ENCODE assay signal across 8 mouse cellular contexts in the genomic region with DNA sequence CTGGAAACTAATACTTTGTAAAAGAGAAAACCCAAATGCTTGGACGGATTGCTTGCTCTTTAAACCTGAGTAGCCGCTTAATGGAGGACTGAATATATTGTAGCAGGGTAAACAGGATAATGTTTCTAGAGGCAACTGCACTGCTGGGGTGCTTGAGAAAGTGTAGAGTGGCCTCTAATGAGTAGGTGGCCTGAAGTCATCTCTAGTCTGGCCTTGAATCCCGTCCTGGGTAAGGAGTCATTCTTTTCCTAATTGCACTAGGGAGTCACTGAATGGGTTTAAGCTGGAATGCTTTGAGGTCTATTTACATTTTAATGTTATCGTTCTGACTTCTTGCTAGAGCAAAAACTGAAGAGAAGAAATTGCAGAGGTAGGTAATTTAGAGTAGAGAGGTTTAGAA. TPM values are rescaled to one million over a fixed set of nuclear protein-coding genes. Genes with fewer than 3 reads are reported as not detected.
DNase-seq lines count a peak whose midpoint lies in the region; ATAC-seq and TF ChIP-seq lines count a peak whose summit lies in the region.

No protein-coding gene starts in this region.

- peaks cover 28% of the 10 kb centered on the region for H3K36me3 ChIP-seq in heart, embryonic 12.5 days
- peaks cover 24% of the 10 kb centered on the region for H3K36me3 ChIP-seq in E14TG2a.4 (ENCODE audit: insufficient read depth, low read length)
- peaks cover 19% of the 10 kb centered on the region for H3K36me3 ChIP-seq in forebrain, embryonic 14.5 days (ENCODE audit: control insufficient read depth, insufficient read depth, low read length)
- H3K36me3 ChIP-seq in liver, embryonic 16.5 days (ENCODE audit: control insufficient read depth, insufficient read depth): peaks cover 7% of the 10 kb centered on the region

- TF ChIP-seq CTCF in E14TG2a.4 (conservative IDR thresholded peaks at IDR 0.05; ENCODE audit: low read length): no peak

- peak overlapping the region; percentile 92 for H3K4me2 ChIP-seq in heart, embryonic 12.5 days
- peak overlapping the region; percentile 91 for H3K4me2 ChIP-seq in forebrain, embryonic 14.5 days (ENCODE audit: low read length)
- H3K4me2 ChIP-seq in liver, embryonic 16.5 days (ENCODE audit: low read depth, low read length): peak overlapping the region; percentile 74

- no peaks in the 10 kb centered on the region; the same call in 1 of the 2 replicates for H3K9me3 ChIP-seq in heart, embryonic 12.5 days (replicated peaks)
- no peaks in the 10 kb centered on the region for H3K9me3 ChIP-seq in E14TG2a.4 (ENCODE audit: low read length)
- H3K9me3 ChIP-seq in forebrain, embryonic 14.5 days (replicated peaks; ENCODE audit: control insufficient read depth, low read length): no peaks in the 10 kb centered on the region
- no peaks in the 10 kb centered on the region for H3K9me3 ChIP-seq in liver, embryonic 16.5 days (replicated peaks; ENCODE audit: control insufficient read depth, low read length)

- ATAC-seq in heart, embryonic 12.5 days (ENCODE audit: insufficient number of reproducible peaks, low FRiP score): no peak
- no peak for ATAC-seq in forebrain, embryonic 14.5 days
- no peak for ATAC-seq in liver, embryonic 16.5 days (ENCODE audit: low read depth)

- peaks cover 12% of the 10 kb centered on the region for H3K4me1 ChIP-seq in heart, embryonic 12.5 days (replicated peaks)
- peaks cover 57% of the 10 kb centered on the region for H3K4me1 ChIP-seq in E14TG2a.4 (replicated peaks; ENCODE audit: low read depth, low read length)
- H3K4me1 ChIP-seq in forebrain, embryonic 14.5 days (ENCODE audit: control insufficient read depth, insufficient read depth, low read length): peaks cover 12% of the 10 kb centered on the region
- H3K4me1 ChIP-seq in liver, embryonic 16.5 days (ENCODE audit: control insufficient read depth, low read depth, low read length): peaks cover 9% of the 10 kb centered on the region

- H3K4me3 ChIP-seq in heart, embryonic 12.5 days: peak overlapping the region; percentile 89
- H3K4me3 ChIP-seq in E14TG2a.4 (replicated peaks; ENCODE audit: low read length): peak overlapping the region; percentile 95
- peak overlapping the region; percentile 73 for H3K4me3 ChIP-seq in forebrain, embryonic 14.5 days (ENCODE audit: low read depth, low read length)
- H3K4me3 ChIP-seq in liver, embryonic 16.5 days (ENCODE audit: low read depth, low read length): peak overlapping the region; percentile 80

- no peak overlapping the region for H3K27ac ChIP-seq in heart, embryonic 12.5 days (ENCODE audit: poor library complexity, severe bottlenecking)
- no peak overlapping the region for H3K27ac ChIP-seq in forebrain, embryonic 14.5 days (ENCODE audit: low read depth, low read length)
- H3K27ac ChIP-seq in liver, embryonic 16.5 days (ENCODE audit: low read length): peak overlapping the region; percentile 67

- no peak for DNase-seq in heart, adult 9 months (ENCODE audit: low spot score in 2 of 2)
- no peak for DNase-seq in forebrain, embryonic 14.5 days (ENCODE audit: low spot score)
- DNase-seq in urinary bladder, postnatal 36 days (ENCODE audit: low spot score in 2 of 2): no peak
- DNase-seq in testis, postnatal 14 days (ENCODE audit: low spot score): no peak
- no peak for DNase-seq in gastrocnemius, adult 18-20 months (ENCODE audit: low spot score)

- H3K27me3 ChIP-seq in heart, embryonic 12.5 days (replicated peaks): no peaks in the 10 kb centered on the region
- no peaks in the 10 kb centered on the region for H3K27me3 ChIP-seq in E14TG2a.4 (ENCODE audit: insufficient read depth, low read length)
- H3K27me3 ChIP-seq in forebrain, embryonic 14.5 days (replicated peaks; ENCODE audit: control insufficient read depth, insufficient read depth, low read length): no peaks in the 10 kb centered on the region
- no peaks in the 10 kb centered on the region for H3K27me3 ChIP-seq in liver, embryonic 16.5 days (ENCODE audit: control insufficient read depth, insufficient read depth, low read depth, low read length)

- H3K9ac ChIP-seq in heart, embryonic 12.5 days: peak overlapping the region; percentile 80
- H3K9ac ChIP-seq in forebrain, embryonic 14.5 days (ENCODE audit: low read length): peak overlapping the region; percentile 66
- peak overlapping the region; percentile 76 for H3K9ac ChIP-seq in liver, embryonic 16.5 days (ENCODE audit: low read depth, low read length)

- 16% methylated on average over 4 of the region's 4 CpGs for WGBS in heart, embryonic 12.5 days
- WGBS in forebrain, embryonic 14.5 days: 6% methylated on average over 4 of the region's 4 CpGs
- WGBS in liver, embryonic 16.5 days (ENCODE audit: insufficient replicate concordance): 17% methylated on average over 4 of the region's 4 CpGs

RNA-seq across cellular contexts. Expression of a gene that starts 0.7 kb away (rescaled TPM):
- polyA plus RNA-seq in heart, embryonic 12.5 days (2016; fragmentation: Nextera tagmentation; extraction: Ambion mirVana): 48.1 and 53.6 TPM in 2 replicates
- 77.3 and 92.4 TPM in 2 replicates for polyA plus RNA-seq in forebrain, embryonic 14.5 days (2014; fragmentation: Nextera tagmentation; extraction: Ambion mirVana)
- 21.4 and 21.7 TPM in 2 replicates for polyA plus RNA-seq in liver, embryonic 16.5 days (2015; fragmentation: Nextera tagmentation; extraction: Ambion mirVana)
- total RNA-seq in gastrocnemius, adult 18-20 months (2021): 10 to 100 TPM; 25.5 to 26.6 TPM

RNA-seq across cellular contexts. Expression of a gene that starts 1.0 kb away (rescaled TPM):
- polyA plus RNA-seq in heart, embryonic 12.5 days (2016; fragmentation: Nextera tagmentation; extraction: Ambion mirVana): 1,618 and 1,621 TPM in 2 replicates
- polyA plus RNA-seq in forebrain, embryonic 14.5 days (2014; fragmentation: Nextera tagmentation; extraction: Ambion mirVana): 538 and 693 TPM in 2 replicates
- 606 and 617 TPM in 2 replicates for polyA plus RNA-seq in liver, embryonic 16.5 days (2015; fragmentation: Nextera tagmentation; extraction: Ambion mirVana)
- 1,000 to 10,000 TPM in 1 of 2 experiments, 100 to 1,000 TPM in 1; 977 to 1,022 TPM for total RNA-seq in gastrocnemius, adult 18-20 months (2021)

RNA-seq across cellular contexts. Expression of a gene that starts 41.4 kb away (rescaled TPM):
- 0.15 and 0.18 TPM in 2 replicates for polyA plus RNA-seq in heart, embryonic 12.5 days (2016; fragmentation: Nextera tagmentation; extraction: Ambion mirVana)
- polyA plus RNA-seq in forebrain, embryonic 14.5 days (2014; fragmentation: Nextera tagmentation; extraction: Ambion mirVana): 1.4 and 1.5 TPM in 2 replicates
- polyA plus RNA-seq in liver, embryonic 16.5 days (2015; fragmentation: Nextera tagmentation; extraction: Ambion mirVana): 0.04 and 0.06 TPM in 2 replicates
- total RNA-seq in gastrocnemius, adult 18-20 months (2021): under 1 TPM in 1 of 2 experiments, not detected in 1; 0.16 TPM
